Mouse (Mus musculus): Measurements from ENCODE around the gene 5031439G07Rik.
"Not testable (repeated sequence)": the region's sequence is repeated elsewhere in the genome, so short reads cannot be mapped to it uniquely, and the experiment has no call there.

Gene 5031439G07Rik

DNA sequence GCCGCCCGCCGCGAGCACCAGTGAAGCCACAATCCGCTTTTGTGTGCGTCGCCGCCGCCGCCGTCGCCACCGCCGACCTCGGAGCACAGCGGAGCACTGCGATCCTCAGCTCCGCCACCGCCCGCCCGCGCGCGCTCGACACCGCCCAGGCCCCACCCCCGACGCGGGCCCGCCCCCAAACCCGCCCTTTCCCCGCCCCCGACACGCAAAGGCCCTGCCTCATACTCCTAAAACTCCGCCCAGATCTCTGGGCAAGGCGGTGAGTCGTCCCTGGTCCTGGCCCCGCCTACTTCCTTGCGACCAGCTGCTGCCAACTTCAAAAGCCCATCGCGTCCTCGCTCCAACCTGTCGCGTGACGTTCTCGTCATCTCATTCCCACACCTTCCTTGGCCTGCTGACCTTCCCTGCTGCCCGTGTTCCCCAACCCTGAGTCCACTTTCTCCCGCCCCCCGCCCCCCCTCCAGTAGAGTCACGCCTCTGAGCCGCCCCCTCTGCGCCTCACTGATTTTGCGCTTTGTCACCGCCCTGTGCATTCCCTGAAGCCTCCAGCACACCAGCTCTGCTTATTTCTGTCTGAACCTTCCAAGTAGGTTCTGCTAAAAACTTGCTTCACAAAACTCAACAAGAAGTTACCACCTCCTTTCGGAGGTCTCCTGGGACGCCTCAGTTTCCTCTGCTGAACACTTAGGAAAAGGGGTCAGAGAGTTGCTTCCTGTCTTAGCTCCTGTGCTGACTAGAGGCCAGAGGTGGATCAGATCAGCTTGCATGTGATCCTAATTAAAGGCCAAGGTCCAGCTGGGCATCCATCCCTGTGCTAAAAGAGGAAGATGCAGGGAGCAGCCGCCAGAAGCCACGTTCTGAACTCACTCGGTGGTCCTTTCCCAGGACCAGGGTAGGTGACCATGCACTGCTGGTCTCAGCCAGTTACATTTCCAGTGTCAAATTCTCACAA is at the start of gene 5031439G07Rik:
5031439G07Rik (minus strand) TSS at position 678 of the 952 bp plus-strand sequence.
- peak; percentile 94 to 96 for DNase-seq

DNA sequence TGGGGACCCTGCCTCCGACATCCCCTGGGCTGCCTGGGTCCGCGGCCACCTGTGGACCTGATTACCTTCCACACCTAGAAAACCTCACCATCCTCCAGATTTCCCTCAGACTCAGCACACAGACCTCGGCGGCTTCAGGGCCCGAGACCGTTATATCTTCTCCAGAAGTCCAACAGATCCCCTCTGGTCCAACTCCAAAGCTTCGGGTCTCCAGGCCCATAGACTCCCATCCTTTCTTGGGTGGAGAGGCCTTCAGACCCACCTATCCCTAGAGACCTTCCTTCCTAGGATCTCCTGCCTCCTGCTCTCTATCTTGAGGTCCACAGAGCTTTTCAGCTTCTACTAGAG is 49.0 kb upstream of the 5031439G07Rik start:
- DNase-seq = no peak

DNA sequence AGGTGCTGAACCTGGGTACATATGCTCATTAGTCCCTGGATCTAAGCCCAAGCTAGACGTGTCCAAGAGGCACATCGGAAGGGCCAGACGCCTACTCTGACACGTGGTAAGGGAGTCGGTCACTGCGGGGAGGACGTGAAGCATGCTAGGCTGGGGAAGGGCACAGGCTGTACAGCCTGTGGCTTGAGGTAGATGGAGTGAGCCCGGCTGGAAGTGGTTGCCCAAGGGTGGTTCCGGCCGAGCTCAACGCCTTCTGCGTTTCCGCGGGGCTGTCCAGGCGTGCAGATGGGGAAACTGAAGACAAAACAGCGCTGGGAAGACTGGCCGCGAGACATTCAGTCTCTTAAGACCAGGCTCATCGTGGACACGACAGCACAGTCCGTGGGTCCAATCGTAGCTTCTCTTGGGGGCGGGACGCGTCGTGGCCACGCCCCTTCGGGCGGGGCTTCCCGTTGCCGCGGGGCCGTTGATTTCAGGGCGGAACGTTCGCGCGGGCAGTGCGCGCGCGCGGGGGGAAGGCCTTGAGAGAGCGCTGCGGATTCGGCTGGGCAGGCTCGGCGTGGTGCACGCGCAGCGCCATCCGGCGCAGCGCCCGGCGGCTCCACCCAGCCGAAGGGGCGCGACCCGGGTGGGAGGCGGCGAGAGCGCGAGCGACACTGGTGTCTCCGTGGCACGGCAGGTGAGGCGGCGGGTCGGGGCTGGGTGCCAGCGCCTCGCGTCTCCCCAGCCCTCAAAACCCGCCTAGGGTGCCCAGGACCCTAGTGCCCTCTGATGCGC is 48.4 kb upstream of the 5031439G07Rik start:
- DNase-seq = peak; percentile 96 to 99

DNA sequence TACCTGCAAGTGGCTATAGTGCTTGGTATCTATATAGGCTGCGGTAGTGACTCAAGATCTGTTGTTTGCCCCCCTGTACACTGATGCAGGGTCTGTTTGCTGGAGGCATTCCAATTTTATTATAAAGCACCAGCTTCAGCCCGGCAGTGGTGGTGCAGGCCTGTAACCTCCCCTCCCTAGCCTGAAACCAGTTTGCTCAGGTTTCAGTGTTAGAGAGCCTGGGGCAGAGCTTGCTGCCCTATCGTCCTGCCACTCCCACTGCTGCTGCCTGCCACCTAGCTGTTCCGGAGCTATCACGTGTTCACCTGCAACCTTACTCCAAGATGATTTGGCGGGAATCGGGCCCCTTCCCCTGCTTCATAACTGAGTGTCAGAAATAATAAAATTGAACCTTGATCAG is 45.6 kb upstream of the 5031439G07Rik start:
- DNase-seq = peak; percentile 36 to 49

DNA sequence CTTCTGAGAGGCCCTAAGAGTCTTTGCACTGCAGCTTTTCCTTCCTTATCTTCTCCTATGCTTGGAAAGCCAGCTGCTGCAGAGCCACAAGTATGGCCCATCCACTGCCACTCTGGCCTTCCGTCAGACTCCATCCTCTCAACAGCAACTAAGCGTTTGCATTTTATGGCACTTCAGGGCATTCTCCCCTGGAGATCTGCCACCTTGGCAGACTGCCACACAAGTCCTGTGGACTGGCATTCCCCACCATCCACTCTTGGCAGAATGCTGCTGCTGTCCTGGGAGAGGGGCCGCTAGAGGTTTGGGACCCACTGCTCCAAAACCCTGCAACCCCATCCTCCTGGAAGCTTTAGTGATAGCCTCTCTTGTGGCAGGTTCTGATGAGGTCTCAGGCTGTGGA is 43.5 kb upstream of the 5031439G07Rik start:
- DNase-seq = peak; percentile 31 to 41

DNA sequence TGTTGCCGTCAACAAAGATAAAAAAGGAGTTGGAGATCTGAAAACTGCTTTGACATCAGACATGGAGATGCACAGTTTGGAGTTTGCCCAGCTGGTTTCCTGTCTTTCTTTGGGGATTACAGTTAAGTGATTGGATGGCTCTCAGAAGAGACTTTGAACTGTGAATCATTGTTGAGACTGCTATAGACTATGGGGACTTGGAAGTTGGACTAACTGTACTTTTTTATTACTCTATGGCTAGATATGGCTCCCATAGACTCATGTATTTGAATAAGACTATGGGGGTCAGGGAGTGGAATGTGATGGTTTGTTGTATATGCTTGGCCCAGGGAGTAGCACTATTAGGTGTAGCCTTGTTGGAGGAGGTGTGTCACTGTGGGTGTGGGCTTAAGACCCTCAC is 42.3 kb upstream of the 5031439G07Rik start:
- not testable (repeated sequence) for DNase-seq

DNA sequence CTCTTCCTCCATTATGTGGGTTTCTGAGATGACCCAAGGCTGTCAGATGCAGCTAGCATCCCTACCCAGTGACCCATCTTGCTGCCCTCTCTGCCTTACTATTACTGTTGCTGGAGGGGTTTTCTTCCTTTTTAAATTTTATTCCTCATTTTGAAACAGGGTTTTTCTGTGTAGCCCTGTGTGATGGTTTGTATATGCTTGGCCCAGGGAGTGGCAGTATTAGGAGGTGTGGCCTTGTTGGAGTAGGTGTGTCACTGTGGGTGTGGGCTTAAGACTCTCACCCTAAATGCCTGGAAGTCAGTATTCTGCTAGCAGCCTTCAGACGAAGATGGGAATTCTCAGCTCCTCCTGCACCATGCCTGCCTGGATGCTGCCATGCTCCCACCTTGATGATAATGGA is 40.3 kb upstream of the 5031439G07Rik start, which contains the start of gene Fam118a:
Fam118a (plus strand) TSS at position 301 of the 400 bp plus-strand sequence.
- DNase-seq = not testable (repeated sequence)

DNA sequence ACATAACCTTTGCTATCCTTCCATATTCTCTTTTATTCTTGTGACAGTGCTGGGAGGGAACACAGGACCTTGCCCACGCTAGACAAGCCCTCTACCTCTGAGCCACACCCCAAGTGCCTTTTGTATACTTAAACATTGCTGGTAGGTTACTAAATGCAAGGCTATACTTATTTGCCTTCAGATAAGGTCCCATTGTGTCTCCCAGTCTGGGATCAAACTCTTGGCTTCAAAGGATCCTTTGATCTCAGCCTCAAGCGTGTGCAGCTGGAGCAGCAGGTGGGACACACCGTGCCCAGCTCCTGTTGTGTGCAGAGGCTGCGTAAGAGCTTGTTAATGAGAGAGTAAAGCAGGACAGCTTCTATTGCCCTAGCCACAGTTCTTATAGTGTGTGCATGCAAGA is 39.4 kb upstream of the 5031439G07Rik start:
- no peak for DNase-seq

DNA sequence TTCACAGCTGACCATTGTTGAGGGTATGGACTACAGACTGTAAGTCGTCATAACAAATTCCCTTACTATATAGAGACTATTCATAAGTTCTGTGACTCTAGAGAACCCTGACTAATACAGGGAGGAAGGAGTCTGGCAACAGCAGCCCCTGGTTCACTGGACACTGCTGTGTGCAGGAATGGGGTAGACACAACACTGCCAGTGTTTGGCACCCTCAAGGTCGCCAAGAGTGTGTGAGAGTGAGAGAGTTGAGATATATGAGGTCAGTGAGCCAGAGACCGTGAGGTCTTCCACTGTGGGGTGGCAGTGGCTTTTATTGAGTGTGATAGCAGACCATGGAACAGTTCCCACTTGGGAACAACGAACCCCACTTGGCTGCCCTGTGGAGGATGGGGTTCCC is 37.8 kb upstream of the 5031439G07Rik start:
- DNase-seq = no peak

DNA sequence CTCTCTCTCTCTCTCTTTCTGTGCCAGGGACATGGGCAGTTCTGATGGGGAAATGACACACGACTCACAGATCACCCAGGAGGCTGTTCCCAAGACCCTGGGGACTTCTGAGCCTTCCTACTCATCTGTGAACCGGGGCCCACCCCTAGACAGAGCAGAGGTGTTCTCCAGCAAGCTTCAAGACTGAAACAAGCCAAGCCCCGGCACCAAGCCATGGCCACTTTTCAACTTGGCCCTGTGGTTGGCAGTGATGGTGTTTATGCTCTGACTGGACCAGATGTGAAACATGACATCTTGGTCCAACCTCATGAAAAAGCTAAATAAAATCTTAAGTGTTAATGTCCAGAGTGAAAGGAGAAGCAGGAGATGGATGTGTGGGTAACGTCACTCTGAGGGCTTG is 33.9 kb upstream of the 5031439G07Rik start:
- no peak for DNase-seq

DNA sequence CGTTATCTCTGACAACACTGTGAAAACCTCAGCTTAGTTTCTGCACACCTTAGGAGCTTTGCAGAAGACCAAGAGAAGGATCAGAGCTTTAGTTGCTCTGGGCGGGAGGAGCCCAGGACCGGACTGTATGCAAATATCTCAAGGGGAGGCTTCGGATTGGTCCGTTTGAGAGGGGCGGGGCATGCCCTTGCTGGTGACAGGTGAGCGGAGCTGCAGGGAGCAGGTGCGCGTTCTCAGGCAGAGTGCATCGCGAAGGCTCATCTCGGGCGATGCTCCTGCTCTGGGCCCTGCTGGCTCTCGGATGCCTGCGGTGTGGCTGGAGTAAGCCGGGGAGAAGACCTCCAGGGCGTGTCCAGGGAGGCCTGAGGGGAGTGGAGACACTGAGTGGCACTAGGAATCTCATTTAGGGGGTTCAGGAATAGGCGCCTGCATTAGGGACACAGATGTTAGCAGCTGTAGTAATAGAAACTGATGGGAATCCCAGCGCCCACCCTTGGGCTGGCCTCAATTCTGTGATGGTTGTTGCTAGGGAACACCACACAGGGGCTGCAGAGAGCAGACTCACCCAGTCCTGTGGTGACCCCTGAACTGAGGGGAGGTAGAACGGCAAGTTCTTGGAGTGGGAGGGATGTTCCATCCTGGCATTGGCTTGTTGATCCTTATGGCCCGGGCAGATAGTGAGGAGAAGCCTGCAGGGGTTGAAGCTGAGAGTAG is 28.8 kb upstream of the 5031439G07Rik start, which contains the start of gene Upk3a:
Upk3a (plus strand) TSS at position 191 of the 714 bp plus-strand sequence.
- DNase-seq = peak; percentile 51 to 52

DNA sequence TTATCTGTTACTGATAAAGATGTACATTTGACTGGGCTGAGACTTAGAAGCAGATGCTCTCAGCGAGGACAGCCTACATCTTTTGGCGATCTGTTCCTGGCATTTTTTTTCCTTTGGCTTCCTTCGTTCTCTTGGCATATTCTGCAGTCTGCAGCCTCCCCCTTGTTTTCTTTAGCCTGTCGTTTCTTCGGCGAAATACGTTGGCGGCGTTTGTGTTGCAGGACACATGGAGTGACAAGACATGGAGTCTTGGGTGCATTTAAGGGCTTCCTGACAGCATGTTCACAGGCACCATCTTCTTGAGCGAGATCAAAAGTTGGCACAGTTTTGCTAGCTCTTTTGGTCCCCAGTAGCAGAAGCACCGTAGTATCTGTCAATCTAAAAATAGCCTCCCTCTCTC is 27.4 kb upstream of the 5031439G07Rik start:
- no peak for DNase-seq

DNA sequence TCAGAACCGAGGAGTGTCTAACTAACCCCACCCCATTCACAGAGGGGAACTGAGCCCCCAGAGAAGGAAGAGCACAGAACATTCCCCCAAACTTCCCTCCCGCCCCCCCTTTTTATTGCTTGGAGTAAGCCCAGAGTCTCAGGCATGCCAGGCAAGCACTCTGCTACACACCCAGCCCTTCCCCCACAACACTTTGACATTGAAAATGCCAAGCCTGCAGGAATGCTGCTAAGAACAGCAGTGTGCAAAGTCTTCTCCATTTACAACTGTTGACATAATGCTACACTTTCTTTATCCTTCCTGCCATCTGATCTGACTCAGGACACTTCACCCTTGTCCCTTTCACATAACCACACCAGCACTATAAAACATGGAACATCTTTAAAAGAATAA is 24.3 kb upstream of the 5031439G07Rik start:
- peak; percentile 40 to 50 for DNase-seq

DNA sequence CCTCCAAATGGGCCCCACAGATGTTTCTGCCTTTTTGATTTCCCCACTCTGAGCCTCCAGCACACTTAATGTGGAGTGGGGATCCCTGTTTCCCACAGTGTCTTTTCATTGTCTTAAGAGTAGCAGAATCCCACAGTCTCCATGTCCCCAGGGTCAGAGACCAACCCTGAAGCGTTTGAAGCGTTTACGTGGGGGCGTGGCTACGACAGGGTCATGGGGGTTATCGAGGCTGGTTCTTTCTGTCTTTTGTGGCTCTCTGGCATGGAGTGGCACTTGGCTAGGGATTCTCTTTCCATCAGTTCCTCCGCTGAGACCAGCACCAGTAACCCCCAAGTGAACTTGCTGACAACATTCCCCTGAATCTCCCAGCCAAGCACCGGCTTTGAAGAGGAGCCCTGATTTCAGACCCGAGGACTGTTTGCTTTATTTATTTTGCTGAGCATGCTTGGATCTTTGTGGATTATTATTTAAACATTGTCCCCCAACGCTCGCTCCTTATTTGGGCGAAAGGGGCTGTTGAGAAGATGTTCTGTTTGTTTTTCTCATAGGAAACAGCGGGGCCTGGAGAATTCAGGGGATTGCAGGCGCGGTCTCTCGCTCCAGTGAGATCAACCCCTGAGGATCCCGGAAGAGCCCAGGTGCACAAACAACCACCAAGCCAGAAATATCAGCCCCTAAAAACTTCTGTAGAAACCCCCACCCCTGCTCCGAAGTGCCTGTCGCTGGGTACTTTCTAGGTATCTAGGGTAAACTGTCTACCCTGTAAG is 23.7 kb upstream of the 5031439G07Rik start:
- no peak for DNase-seq

DNA sequence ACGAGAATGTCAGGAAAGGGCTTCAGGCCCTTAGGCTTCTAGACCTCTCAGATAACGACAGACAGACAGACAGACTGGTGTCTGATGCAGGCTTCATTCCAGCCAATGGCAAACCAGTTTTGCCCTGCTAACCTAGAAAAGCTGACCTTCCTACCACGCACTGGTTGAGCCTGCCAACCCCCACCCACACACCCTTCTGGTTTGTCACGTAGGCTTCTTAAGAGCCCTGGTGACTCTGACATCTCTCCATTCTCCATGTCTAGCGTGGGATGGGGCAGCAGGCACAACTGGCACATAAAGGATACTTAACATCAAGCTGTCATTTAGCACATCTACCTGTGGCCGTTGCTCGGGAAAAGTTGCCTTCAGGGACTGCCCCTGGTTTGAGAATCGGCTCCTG is 21.3 kb upstream of the 5031439G07Rik start:
- DNase-seq = no peak

DNA sequence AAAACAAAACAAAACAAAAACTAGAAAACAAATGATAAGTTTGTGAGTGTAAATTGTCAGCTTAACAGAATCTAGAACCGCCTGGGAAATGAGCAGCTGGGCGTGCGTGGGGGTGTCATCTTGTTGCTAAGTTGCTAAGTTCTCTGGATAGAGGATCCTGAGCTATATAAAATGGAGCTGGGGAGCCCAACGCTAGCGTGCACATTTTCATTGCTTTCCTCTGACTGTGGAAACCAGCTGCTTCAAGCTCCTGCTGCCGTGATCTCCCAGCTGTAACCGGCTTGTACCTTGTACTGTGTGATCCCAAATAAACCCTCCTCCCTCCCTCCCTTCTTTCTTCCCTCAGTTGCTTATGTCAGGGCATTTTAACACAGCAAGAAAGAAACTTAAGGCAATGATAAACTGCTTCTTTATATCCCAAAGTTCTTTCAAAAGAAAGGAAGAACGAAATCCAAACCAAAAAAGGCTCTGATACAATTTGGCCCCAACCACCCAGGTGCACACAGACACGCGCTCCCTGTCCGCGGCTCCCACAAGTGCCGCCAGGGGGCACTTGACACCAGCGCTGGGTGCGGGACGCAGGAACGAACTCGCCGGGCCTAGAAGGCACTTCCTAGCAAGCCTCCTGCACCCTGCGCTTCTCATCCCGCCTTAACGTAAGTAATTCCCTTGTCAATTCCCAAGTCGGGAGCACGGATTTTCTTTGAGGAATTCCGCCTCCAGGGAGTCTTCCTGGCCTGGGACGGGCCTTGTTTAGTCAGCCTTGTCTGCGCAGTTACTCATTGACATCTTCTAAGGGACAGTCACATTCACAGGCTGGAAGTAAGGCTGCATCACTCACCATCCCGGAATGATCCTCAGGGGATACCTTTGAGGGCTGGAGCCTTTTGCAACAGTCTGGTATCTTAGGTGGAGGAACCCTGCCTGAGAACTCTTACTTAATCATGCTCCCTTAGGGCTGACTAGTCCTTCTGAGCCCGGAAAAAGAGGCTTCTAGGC is 12.9 kb upstream of the 5031439G07Rik start:
- peak; percentile 70 to 81 for DNase-seq

DNA sequence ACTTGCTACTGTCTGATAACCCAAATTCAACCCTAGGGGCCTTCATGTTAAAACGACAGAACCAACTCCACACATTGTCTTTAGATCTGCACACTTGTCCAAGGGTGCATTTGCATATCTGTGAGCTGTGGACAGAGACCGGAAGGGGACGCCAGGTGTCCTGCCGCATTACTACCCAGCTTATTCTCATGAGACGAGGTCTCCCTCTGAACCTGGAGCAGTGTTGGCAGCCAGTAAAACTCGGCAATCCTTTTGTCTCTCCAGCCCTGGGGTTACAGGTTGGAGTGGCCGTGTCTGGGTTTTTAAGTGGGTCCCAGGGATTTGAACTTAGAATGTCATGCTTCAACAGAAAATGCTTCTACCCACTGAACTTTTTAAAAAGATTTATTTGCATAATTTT is 11.6 kb upstream of the 5031439G07Rik start:
- no peak for DNase-seq

DNA sequence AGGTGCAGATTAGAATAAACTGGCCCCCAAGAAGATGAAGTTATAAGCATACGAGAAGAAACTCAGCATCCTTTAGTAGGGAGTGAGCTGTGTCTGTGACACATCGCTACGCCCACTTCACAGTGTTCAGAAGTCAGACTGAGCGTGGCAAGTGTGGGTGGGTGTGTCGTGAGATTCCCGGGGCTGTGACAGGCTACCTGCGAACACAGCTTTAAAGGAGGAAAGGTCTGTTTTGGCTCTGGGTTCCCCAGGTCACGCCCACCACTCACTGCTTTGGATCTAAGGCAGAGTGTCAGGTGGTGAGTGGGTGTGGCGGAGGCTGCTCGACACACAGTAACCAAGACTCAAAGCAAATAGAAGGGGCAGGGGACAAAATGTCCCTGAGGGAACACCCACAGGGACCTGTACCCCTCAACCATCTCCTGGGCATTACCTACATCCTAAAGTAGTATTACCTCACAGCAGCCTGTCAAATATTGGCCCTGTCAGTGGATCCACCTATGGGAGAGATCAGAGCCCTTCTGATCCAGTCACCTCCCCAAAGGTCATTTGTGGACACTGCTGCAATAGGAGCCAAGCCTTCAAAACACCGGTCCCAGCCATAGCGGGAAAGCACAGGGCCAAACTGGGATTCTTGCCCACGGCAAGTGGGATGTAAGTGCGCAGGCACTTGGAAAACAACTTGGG is 9.6 kb upstream of the 5031439G07Rik start:
- no peak for DNase-seq

DNA sequence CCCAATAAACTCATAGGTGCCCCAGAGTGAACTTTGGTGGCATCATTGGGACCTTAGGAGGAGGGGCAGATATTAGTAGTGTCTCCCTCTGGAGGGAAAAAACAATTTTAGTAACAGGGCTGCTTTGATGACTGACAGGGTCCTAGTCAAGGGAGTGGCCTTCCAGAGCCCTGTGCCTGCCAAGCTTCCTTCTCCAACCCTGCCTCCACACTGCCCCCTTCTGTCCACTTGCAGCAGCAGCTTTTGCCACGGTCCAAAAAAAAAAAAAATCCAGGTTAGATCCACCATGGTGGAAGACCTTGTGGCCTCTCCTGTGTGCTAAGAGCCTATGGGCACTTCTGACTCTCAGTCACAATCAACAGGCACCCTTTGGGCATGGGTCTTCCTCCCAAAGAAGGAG is 7.6 kb upstream of the 5031439G07Rik start:
- peak; percentile 39 to 57 for DNase-seq

DNA sequence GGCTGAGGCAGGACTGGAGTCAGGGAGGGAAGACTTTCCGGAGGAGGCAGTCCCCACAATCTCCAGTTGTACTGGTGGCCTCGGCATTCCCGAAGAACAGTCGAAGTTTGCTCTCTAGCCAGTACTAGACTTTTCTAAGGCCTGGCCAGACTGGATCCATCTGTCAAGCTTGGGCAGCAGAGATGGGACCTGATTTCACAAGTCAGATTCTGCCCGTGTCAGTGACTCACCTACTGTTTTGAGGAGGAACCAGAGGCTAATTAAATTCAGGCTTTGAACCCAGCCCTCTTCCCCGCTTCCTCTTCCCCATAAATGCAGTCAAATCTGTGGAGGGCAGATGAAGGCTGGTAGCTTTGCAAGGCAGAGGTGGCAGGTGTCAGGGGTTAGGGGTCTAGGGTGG is 6.7 kb upstream of the 5031439G07Rik start:
- DNase-seq = no peak

Measured in kidney, adult 8-10 months (tissue).